ENCODE assay signal across 16 mouse cellular contexts in the genomic region with DNA sequence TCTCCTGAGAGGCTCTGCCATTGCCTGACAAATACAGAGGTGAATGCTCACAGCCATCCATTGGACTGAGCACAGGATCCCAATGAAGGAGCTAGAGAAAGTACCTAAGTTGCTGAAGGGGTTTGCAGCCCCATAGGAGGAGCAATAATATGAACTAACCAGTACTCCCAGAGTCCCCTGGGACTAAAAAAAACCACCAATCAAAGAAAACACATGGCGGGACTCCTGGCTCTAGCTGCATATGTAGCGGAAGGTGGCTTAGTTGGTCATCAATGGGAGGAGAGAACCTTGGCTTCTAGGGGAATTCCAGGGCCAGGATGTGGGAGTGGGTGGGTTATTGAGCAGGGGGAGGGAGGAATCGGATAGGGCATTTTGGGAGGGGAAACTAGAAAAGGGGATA.
"Had no signal": no experiment of that assay in that cellular context is flagged by ENCODE, and none has a peak within 500 bp of the region (broad histone marks: within the 10 kb centered on the region; RNA-seq: fewer than 3 reads in every experiment).

No protein-coding gene starts in this region.

- H3K4me3 ChIP-seq: neural tube, embryonic 13.5 days; neural tube, embryonic 15.5 days; stomach, embryonic 15.5 days had no signal

- H3K27me3 ChIP-seq: neural tube, embryonic 13.5 days; neural tube, embryonic 15.5 days; stomach, embryonic 15.5 days had no signal

- H3K36me3 ChIP-seq: neural tube, embryonic 13.5 days; neural tube, embryonic 15.5 days; stomach, embryonic 15.5 days had no signal

- H3K27ac ChIP-seq: neural tube, embryonic 13.5 days; neural tube, embryonic 15.5 days; stomach, embryonic 15.5 days; stomach, postnatal 0 days had no signal

- H3K4me1 ChIP-seq: neural tube, embryonic 13.5 days; neural tube, embryonic 15.5 days; stomach, embryonic 15.5 days had no signal

- DNase-seq: retina, postnatal 1 day; right cerebral cortex, adult 18-20 months; right cerebral cortex, postnatal 14 days; right cerebral cortex, postnatal 25 days; right cerebral cortex, postnatal 4 days; spleen, adult 18-20 months; thymus, adult 18-20 months; thymus, adult 2 months; thymus, postnatal 14 days; thymus, postnatal 25 days; thymus, postnatal 36 days; thymus, postnatal 4 days had no signal

- H3K9me3 ChIP-seq: neural tube, embryonic 13.5 days; neural tube, embryonic 15.5 days; stomach, embryonic 15.5 days had no signal

- H3K4me2 ChIP-seq: neural tube, embryonic 13.5 days; neural tube, embryonic 15.5 days; stomach, embryonic 15.5 days had no signal

- H3K9ac ChIP-seq: neural tube, embryonic 13.5 days; neural tube, embryonic 15.5 days; stomach, embryonic 15.5 days had no signal
